Mouse (Mus musculus) lung, embryonic 14.5 days (tissue): ENCODE data around the gene Sdhaf1. TPM values are rescaled to one million over a fixed set of nuclear protein-coding genes. Genes with fewer than 3 reads are reported as not detected.

Experiments used
- ATAC-seq: fragments of 200-750 bp; cut with Nextera tagmentation; 2 replicates; pipeline ENCODE4 v1.8.0; 2017; ENCODE audit warnings: mild to moderate bottlenecking, moderate TSS enrichment, moderate library complexity; ENCODE audit not compliant: insufficient read depth
- DNase-seq: peaks from one replicate; pipeline ENCODE4 v3.0.0-alpha.2; 2015
- H3K27ac ChIP-seq: fragments of 300-500 bp; sonication (generic); 2 replicates; pipeline ENCODE4 v1.5.1; 2014; ENCODE audit warnings: low read depth, mild to moderate bottlenecking, moderate library complexity
- H3K27me3 ChIP-seq: fragments of 300-500 bp; sonication (generic); 2 replicates; pipeline ENCODE4 v1.6.1; 2014; ENCODE audit warnings: low read length, control low read depth; ENCODE audit not compliant: insufficient read depth
- H3K36me3 ChIP-seq: fragments of 300-500 bp; sonication (generic); 2 replicates; pipeline ENCODE4 v1.6.1; 2014; ENCODE audit warnings: control low read depth; ENCODE audit not compliant: insufficient read depth
- H3K4me1 ChIP-seq: fragments of 300-500 bp; sonication (generic); 2 replicates; pipeline ENCODE4 v1.6.1; 2014; ENCODE audit warnings: antibody characterized with exemption, control low read depth; ENCODE audit not compliant: insufficient read depth
- H3K4me2 ChIP-seq: fragments of 300-500 bp; sonication (generic); 2 replicates; pipeline ENCODE4 v1.6.1; 2014; ENCODE audit warnings: mild to moderate bottlenecking
- H3K4me3 ChIP-seq: fragments of 300-500 bp; sonication (generic); 2 replicates; pipeline ENCODE4 v1.5.1; 2014; ENCODE audit warnings: low read depth, low read length
- H3K9ac ChIP-seq: fragments of 300-500 bp; sonication (generic); 2 replicates; pipeline ENCODE4 v1.6.1; 2014
- H3K9me3 ChIP-seq: fragments of 300-500 bp; sonication (generic); 2 replicates; pipeline ENCODE4 v1.6.1; 2016; ENCODE audit warnings: low read depth, low read length, control low read depth
- CTCF ChIP-seq: IDR thresholded peaks from 2 replicates; pipeline ENCODE4 v1.5.1; 2016; ENCODE audit warnings: antibody characterized with exemption, low read depth
- WGBS: fragments of 180-500 bp; shearing (Covaris S2); extraction: QIAGEN DNeasy Blood & Tissue Kit; methylation state at CpG from one replicate; pipeline ENCODE4 v1.1.7; 2014; 5-methylcytosine and 5-hydroxymethylcytosine counted together
- polyA plus RNA-seq: library from polyadenylated mRNA; unstranded; fragments of >200 nt; fragmentation: Nextera tagmentation; extraction: Ambion mirVana; gene quantifications from 2 replicates; pipeline ENCODE4 v1.2.1, GENCODE M21; 2014

Sdhaf1 gene
- polyA plus RNA-seq, 1 experiment from 2014 or later = 21.3 TPM

- Histone ChIP-seq H3K4me2 (no peak overlapping the region), H3K27ac (no peak overlapping the region), H3K9me3 (0 out of 2 replicates have a peak, but pooled peaks cover 3% of the 10 kb centered on the region), H3K4me1 (peaks cover 20% of the 10 kb centered on the region; the same call in 1 of the 2 replicates), H3K36me3 (no peaks in the 10 kb centered on the region), H3K9ac (no peak overlapping the region), H3K4me3 (no peak overlapping the region), H3K27me3 (no peaks in the 10 kb centered on the region)
- 50% methylated on average over 2 of the region's 2 CpGs for WGBS
- TF ChIP-seq CTCF = peak; percentile 74
- DNase-seq = peak; percentile 59
- no peak for ATAC-seq
Observed at GRCm38 (mm10) chr7:30325364-30325763, 1.7 kb upstream of the Sdhaf1 start.

- WGBS = 83% methylated on average over 5 of the region's 5 CpGs
- TF ChIP-seq CTCF = no peak
- ATAC-seq = no peak
- Histone ChIP-seq H3K27me3 (no peaks in the 10 kb centered on the region), H3K9me3 (0 out of 2 replicates have a peak, but pooled peaks cover 3% of the 10 kb centered on the region), H3K9ac (no peak overlapping the region), H3K27ac (no peak overlapping the region), H3K4me2 (no peak overlapping the region), H3K36me3 (no peaks in the 10 kb centered on the region), H3K4me3 (no peak overlapping the region), H3K4me1 (peaks cover 20% of the 10 kb centered on the region; the same call in 1 of the 2 replicates)
- no peak for DNase-seq
Observed at GRCm38 (mm10) chr7:30324300-30324944, 727 bp upstream of the Sdhaf1 start.

DNA sequence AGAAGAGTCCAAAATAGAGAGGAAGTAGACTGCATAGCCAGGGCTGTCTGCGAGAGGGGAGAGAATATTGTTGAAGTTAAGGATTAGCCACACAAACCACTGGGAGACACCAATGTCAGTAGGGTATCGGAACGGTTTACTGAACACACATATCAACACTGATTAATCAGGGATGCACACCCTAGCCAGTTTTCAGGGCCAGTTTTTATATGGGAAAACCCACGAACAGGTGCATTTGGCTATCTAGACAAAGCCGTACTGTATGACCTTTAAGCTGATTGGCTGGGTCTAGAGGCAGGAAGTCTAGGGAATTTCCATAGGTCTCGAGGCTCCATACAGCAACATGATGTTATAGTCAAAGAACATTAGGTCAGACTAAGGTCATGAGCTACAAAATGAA is 830 bp downstream of the Sdhaf1 start:
- DNase-seq = no peak
- Histone ChIP-seq H3K36me3 (no peaks in the 10 kb centered on the region), H3K27ac (peak overlapping the region; percentile 89), H3K9me3 (0 out of 2 replicates have a peak, but pooled peaks cover 3% of the 10 kb centered on the region), H3K9ac (peak overlapping the region; percentile 49), H3K4me2 (peak overlapping the region; percentile 80), H3K27me3 (no peaks in the 10 kb centered on the region), H3K4me1 (peaks cover 13% of the 10 kb centered on the region; the same call in 1 of the 2 replicates), H3K4me3 (peak overlapping the region; percentile 68)
- WGBS = 24% methylated on average over 6 of the region's 6 CpGs
- ATAC-seq = no peak
- TF ChIP-seq CTCF = no peak

DNA sequence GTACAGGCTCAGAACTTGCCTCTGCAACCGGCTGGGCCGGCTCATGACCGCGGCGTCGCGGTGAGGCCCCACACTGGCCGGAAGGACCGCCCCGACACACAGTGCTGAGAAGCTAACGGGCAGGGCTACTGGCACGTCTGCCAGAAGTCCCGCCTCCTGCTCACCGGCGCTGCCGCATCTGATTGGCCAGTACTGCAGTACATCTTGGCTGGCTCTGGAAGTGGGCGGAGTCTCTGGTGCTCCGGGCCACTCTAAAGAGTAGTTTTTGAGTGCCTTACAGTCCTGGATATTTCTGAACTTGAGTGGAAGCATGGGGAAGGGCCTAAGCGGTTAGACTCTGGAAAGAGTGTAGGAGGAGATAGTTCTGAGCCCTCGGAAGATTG is 1.4 kb downstream of the Sdhaf1 start:
- WGBS = under 1% methylated on average over 20 of the region's 20 CpGs
- no peak for TF ChIP-seq CTCF

DNA sequence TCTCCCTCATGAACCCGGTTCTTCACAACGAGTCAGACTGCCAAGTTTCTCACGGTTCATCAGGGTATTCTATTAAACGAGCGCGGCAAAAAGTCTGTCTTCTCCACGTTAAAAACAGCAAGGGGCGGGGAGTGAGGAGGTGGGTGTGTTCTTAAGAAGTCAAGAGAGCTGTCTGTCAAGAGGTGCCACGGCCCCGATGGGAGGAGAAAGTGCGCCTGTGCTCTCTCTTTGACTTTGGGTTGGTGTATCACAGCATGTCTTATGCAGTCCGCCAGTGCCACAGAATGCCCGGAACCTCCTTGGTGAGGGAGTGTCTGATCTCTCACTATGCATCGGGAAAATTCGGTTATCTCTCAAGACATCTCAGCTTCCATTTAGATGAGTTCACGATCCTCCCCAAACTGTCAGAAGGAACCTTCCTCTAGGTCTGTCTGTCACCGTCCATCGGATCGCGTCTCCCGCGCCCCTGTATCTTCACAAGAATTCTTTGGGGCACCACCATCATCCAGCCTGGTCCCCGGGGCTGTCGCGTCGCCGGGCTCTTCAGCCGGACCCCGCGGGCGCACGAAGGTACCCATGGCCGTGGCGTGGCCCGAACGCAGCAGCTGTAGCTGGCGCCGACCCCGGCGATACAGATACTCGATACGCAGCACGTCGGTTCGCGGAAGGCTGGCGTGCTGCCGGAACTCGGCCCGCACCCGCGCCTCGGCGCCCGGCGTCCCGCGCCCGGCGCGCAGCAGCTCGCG is 2.0 kb downstream of the Sdhaf1 start, which contains the start of gene E130208F15Rik:
TSS of gene E130208F15Rik (plus strand) at position 202 of the 746 bp plus-strand sequence.
- peak; percentile 84 for DNase-seq
- WGBS = under 1% methylated on average over 63 of the region's 63 CpGs
- H3K27ac ChIP-seq = peak within 1 kb of the TSS; percentile 89
- H3K4me3 ChIP-seq = peak within 1 kb of the TSS; percentile 68
- no peaks in the 10 kb centered on the region for H3K36me3 ChIP-seq
- ATAC-seq = peak; percentile 70
- peak within 1 kb of the TSS; percentile 86 for H3K9ac ChIP-seq
- TF ChIP-seq CTCF = no peak
- H3K9me3 ChIP-seq = 0 out of 2 replicates have a peak, but pooled peaks cover 3% of the 10 kb centered on the region
- H3K4me1 ChIP-seq = peaks cover 6% of the 10 kb centered on the region; the same call in 1 of the 2 replicates
- H3K4me2 ChIP-seq = peak within 1 kb of the TSS; percentile 80
- H3K27me3 ChIP-seq = no peaks in the 10 kb centered on the region

More for the DNA sequence above, 1.4 kb downstream of the Sdhaf1 start:
- Histone ChIP-seq H3K27me3 (no peaks in the 10 kb centered on the region), H3K9me3 (0 out of 2 replicates have a peak, but pooled peaks cover 3% of the 10 kb centered on the region), H3K36me3 (no peaks in the 10 kb centered on the region), H3K4me1 (peaks cover 9% of the 10 kb centered on the region; the same call in 1 of the 2 replicates), H3K9ac (peak overlapping the region; percentile 86), H3K4me3 (peak overlapping the region; percentile 68), H3K27ac (peak overlapping the region; percentile 89), H3K4me2 (peak overlapping the region; percentile 80)
- DNase-seq = peak; percentile 99
- ATAC-seq = peak; percentile 98

GRCm38 (mm10) chr7:30320946-30321345 is 2.7 kb downstream of the Sdhaf1 start:
- H3K4me2 ChIP-seq = peak overlapping the region; percentile 80
- no peak overlapping the region; the same call in 1 of the 2 replicates for H3K9ac ChIP-seq
- H3K9me3 ChIP-seq = 0 out of 2 replicates have a peak, but pooled peaks cover 3% of the 10 kb centered on the region
- H3K27me3 ChIP-seq = no peaks in the 10 kb centered on the region
- peak overlapping the region; percentile 68; the same call in 1 of the 2 replicates for H3K4me3 ChIP-seq
- no peak overlapping the region for H3K27ac ChIP-seq
- H3K4me1 ChIP-seq = peaks cover 6% of the 10 kb centered on the region; the same call in 1 of the 2 replicates
- ATAC-seq (no peak), DNase-seq (no peak)
- TF ChIP-seq CTCF = no peak
- H3K36me3 ChIP-seq = no peaks in the 10 kb centered on the region
- 73% methylated on average over 2 of the region's 2 CpGs for WGBS

DNA sequence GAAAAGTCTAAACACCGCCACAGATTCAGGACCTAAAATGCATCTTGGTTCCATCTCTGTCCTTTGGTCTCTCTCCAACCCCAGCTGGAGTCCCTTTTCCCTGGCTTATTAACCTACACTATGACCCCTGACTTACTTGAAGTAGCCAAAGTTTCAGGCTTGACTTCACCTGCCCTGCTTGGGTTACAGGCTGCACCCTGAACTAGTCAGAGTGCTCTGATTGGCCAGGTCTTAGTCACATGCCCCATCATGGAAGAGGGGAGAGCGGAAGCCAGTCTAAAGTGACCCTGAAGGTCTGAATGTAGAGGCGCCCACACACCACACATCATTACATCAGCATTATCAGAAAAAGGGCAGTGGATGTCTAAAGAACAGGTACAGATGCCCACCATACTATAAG is 5.6 kb downstream of the Sdhaf1 start:
- ATAC-seq (no peak), DNase-seq (no peak)
- Histone ChIP-seq H3K36me3 (no peaks in the 10 kb centered on the region), H3K4me2 (no peak overlapping the region), H3K9me3 (no peaks in the 10 kb centered on the region), H3K27me3 (no peaks in the 10 kb centered on the region), H3K4me3 (no peak overlapping the region), H3K27ac (no peak overlapping the region), H3K9ac (no peak overlapping the region), H3K4me1 (peaks cover 6% of the 10 kb centered on the region; the same call in 1 of the 2 replicates)
- 90% methylated on average over 3 of the region's 3 CpGs for WGBS
- no peak for TF ChIP-seq CTCF
